Mouse (Mus musculus): ENCODE data around the gene Apobr. TPM values are rescaled to one million over a fixed set of nuclear protein-coding genes. Genes with fewer than 3 reads are reported as not detected.

Gene Apobr
- polyA plus RNA-seq, 1 experiment from 2014 or later = 0.75 TPM

Small RNAs within 50 kb of the gene (microRNA-seq; reads per million reads assigned to microRNA genes)
- gene Mir7059 = 1.2 reads per million

Other genes starting within 250 kb of the Apobr start
- gene Lat, start 215.4 kb upstream of the Apobr start, polyA plus RNA-seq (2015; fragmentation: Nextera tagmentation; extraction: Ambion mirVana) = 17.4 and 51.1 TPM in 2 replicates
- 41.1 and 45.9 TPM in 2 replicates for gene Spns1, start 207.5 kb upstream of the Apobr start, polyA plus RNA-seq (2015; fragmentation: Nextera tagmentation; extraction: Ambion mirVana)
- 1.4 TPM in 2 replicates for gene Nfatc2ip, start 188.2 kb upstream of the Apobr start, polyA plus RNA-seq (2015; fragmentation: Nextera tagmentation; extraction: Ambion mirVana)
- 0.05 and 0.09 TPM in 2 replicates for gene Cd19, start 170.1 kb upstream of the Apobr start, polyA plus RNA-seq (2015; fragmentation: Nextera tagmentation; extraction: Ambion mirVana)
- gene Rabep2, start 156.2 kb upstream of the Apobr start, polyA plus RNA-seq (2015; fragmentation: Nextera tagmentation; extraction: Ambion mirVana) = 22.1 and 22.2 TPM in 2 replicates
- 1.4 and 6.4 TPM in 2 replicates for gene Atp2a1, start 121.8 kb upstream of the Apobr start, polyA plus RNA-seq (2015; fragmentation: Nextera tagmentation; extraction: Ambion mirVana)
- gene Sh2b1, start 109.5 kb upstream of the Apobr start, polyA plus RNA-seq (2015; fragmentation: Nextera tagmentation; extraction: Ambion mirVana) = 44.3 and 46.0 TPM in 2 replicates
- gene Tufm, start 97.6 kb upstream of the Apobr start, polyA plus RNA-seq (2015; fragmentation: Nextera tagmentation; extraction: Ambion mirVana) = 224 and 229 TPM in 2 replicates
- gene Atxn2l, start 81.5 kb upstream of the Apobr start, polyA plus RNA-seq (2015; fragmentation: Nextera tagmentation; extraction: Ambion mirVana) = 29.7 and 30.6 TPM in 2 replicates
- 115 and 120 TPM in 2 replicates for gene Eif3c, start 18.5 kb upstream of the Apobr start, polyA plus RNA-seq (2015; fragmentation: Nextera tagmentation; extraction: Ambion mirVana)
- gene Cln3, start 875 bp downstream of the Apobr start, polyA plus RNA-seq (2015; fragmentation: Nextera tagmentation; extraction: Ambion mirVana) = 20.2 TPM in 2 replicates
- gene Il27, start 10.0 kb downstream of the Apobr start, polyA plus RNA-seq (2015; fragmentation: Nextera tagmentation; extraction: Ambion mirVana) = not detected in 2 replicates
- gene Nupr1, start 45.9 kb downstream of the Apobr start, polyA plus RNA-seq (2015; fragmentation: Nextera tagmentation; extraction: Ambion mirVana) = 12.8 and 12.9 TPM in 2 replicates
- 36.1 and 39.1 TPM in 2 replicates for gene Sgf29, start 64.4 kb downstream of the Apobr start, polyA plus RNA-seq (2015; fragmentation: Nextera tagmentation; extraction: Ambion mirVana)
- 17.4 and 18.5 TPM in 2 replicates for gene Sult1a1, start 91.5 kb downstream of the Apobr start, polyA plus RNA-seq (2015; fragmentation: Nextera tagmentation; extraction: Ambion mirVana)
- 75.4 and 85.6 TPM in 2 replicates for gene Bola2, start 110.5 kb downstream of the Apobr start, polyA plus RNA-seq (2015; fragmentation: Nextera tagmentation; extraction: Ambion mirVana)
- gene Slx1b, start 110.8 kb downstream of the Apobr start, polyA plus RNA-seq (2015; fragmentation: Nextera tagmentation; extraction: Ambion mirVana) = 6.6 and 6.7 TPM in 2 replicates
- 57.7 and 131 TPM in 2 replicates for gene Coro1a, start 122.8 kb downstream of the Apobr start, polyA plus RNA-seq (2015; fragmentation: Nextera tagmentation; extraction: Ambion mirVana)
- gene Mapk3, start 174.7 kb downstream of the Apobr start, polyA plus RNA-seq (2015; fragmentation: Nextera tagmentation; extraction: Ambion mirVana) = 58.6 and 62.5 TPM in 2 replicates
- gene Gdpd3, start 181.4 kb downstream of the Apobr start, polyA plus RNA-seq (2015; fragmentation: Nextera tagmentation; extraction: Ambion mirVana) = 0.75 and 1.00 TPM in 2 replicates
- gene Ypel3, start 192.0 kb downstream of the Apobr start, polyA plus RNA-seq (2015; fragmentation: Nextera tagmentation; extraction: Ambion mirVana) = 80.8 and 84.6 TPM in 2 replicates
- gene Tbx6, start 196.5 kb downstream of the Apobr start, polyA plus RNA-seq (2015; fragmentation: Nextera tagmentation; extraction: Ambion mirVana) = 0.09 and 0.58 TPM in 2 replicates
- 133 and 159 TPM in 2 replicates for gene Ppp4c, start 207.6 kb downstream of the Apobr start, polyA plus RNA-seq (2015; fragmentation: Nextera tagmentation; extraction: Ambion mirVana)
- gene Fam57b, start 212.7 kb downstream of the Apobr start, polyA plus RNA-seq (2015; fragmentation: Nextera tagmentation; extraction: Ambion mirVana) = 0.86 and 1.4 TPM in 2 replicates
- not detected in 2 replicates for gene 4930451I11Rik, start 246.7 kb downstream of the Apobr start, polyA plus RNA-seq (2015; fragmentation: Nextera tagmentation; extraction: Ambion mirVana)